Mouse (Mus musculus): ENCODE results near the gene Pax2. TPM values are rescaled to one million over a fixed set of nuclear protein-coding genes. Genes with fewer than 3 reads are reported as not detected.
A peak's percentile ranks its signal among the peaks of the same experiment; 100 is the strongest.

Gene Pax2
- total RNA-seq (2021) = not detected
- long read RNA-seq, experiment 1 = 0 reads
- long read RNA-seq, experiment 2 = 0 reads

DNA sequence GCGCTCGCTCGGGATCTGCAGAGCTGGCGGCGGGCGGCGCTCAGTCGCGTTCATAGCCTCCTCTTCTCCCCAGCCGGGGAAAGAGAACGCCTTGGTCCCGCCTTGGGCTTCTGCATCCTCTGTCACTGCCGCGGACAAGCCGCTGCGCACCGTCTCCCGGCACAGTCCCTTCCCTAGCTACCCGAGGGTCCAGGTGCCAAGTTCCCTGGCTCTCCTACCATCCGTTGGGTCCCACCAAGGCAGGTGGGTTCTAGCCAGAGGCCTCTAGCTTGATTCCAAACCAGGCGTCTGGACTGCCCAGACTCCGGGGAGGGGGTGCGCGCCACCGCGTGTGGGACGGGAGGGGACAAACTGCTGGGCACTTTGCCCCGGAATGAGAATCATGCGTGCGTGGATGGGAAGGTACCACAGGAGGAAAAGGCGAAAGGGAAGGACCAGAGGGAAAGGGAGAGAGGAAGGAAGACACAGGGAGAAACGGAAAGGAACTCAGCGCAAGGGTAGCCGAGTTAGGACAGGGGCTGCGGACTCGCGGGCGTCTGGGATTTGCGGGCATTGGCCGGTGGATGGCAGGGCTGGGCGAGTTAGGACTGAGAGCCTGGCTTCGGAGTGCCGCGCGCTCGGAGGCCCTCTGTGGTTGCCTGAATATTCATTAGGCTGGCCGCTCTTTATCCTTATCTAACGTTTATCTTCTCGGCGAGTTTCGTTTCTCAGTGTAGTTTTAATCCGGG lies at the start of gene Pax2:
Gene Pax2 (plus strand): TSS at position 353 of the 728 bp plus-strand sequence.
- intact Hi-C loops (cut with DNase I) = loop anchor here (2.0 to 10.0 kb wide), 3 partner anchors 74 to 173 kb away; no protein-coding TSS in a partner anchor
- no peak within 1 kb of the TSS for H3K27ac ChIP-seq
- peak; percentile 59 for DNase-seq
- no peak for TF ChIP-seq CTCF (IDR thresholded peaks at IDR 0.05)
- H3K4me3 ChIP-seq = peak within 1 kb of the TSS; percentile 71

DNA sequence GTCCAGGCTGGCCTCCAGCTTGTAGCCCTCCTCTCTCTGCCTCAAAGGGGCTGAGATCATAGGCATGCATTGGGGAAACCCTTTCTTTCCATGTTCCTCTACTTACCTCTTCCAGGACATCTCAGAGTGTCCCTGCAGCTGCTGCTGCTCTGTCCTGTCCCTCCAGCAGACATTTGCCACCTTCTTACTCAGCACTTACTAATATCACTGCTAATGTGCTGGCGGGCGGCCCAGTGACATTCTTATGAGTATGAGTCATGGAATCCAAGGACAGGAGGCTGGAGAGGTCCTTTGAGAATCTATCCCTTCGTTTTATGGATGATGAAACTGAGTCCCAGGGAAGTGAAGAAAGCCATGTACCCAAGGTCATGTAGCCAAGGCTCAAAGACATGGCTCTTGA lies 47.0 kb upstream of the Pax2 start:
- TF ChIP-seq CTCF (IDR thresholded peaks at IDR 0.05) = no peak
- H3K27ac ChIP-seq = no peak overlapping the region
- intact Hi-C loops (cut with DNase I) = no loop called here
- no peak for DNase-seq
- H3K4me3 ChIP-seq = no peak overlapping the region

DNA sequence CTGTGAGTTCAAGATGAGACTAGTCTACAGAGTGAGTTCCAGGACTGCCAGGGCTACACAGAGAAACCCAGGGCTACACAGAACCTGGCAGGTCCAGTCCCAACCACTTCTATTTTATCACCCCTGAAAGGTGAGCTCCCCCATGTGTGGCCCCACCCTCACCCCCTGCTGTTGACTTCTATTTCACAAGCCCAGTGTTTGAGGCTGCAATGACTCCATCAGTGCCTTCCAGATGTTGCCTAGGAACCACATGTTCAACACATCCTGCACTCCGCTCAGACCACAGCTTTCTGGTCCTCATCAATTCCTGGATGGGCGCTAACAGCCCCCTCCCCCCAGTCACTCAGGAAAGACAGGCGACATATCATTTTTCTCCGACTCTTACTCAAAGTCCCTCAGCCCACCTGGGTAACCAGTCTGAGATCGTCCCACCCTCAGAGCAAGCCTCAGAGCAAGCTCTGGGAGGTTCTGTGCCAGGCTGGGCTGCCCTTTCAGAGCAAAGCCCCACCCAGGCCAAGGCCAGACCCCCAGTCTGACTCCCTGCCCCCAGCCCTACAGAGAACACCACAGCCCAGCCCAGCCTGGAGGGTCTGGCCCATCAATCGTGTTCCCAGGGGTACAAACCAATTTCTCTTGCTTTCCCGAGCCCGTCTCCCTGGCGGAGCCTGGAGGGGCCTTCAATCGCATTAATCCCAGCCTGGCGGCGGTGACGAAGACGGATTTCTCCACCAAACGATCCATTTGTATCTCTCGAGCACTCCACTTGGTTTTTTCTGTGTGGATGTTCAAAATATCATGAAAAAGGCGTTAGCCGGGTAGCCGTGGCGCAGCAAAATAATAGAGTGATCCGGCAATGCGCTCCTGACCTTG lies 38.9 kb upstream of the Pax2 start:
- TF ChIP-seq CTCF (IDR thresholded peaks at IDR 0.05) = no peak
- intact Hi-C loops (cut with DNase I) = no loop called here

DNA sequence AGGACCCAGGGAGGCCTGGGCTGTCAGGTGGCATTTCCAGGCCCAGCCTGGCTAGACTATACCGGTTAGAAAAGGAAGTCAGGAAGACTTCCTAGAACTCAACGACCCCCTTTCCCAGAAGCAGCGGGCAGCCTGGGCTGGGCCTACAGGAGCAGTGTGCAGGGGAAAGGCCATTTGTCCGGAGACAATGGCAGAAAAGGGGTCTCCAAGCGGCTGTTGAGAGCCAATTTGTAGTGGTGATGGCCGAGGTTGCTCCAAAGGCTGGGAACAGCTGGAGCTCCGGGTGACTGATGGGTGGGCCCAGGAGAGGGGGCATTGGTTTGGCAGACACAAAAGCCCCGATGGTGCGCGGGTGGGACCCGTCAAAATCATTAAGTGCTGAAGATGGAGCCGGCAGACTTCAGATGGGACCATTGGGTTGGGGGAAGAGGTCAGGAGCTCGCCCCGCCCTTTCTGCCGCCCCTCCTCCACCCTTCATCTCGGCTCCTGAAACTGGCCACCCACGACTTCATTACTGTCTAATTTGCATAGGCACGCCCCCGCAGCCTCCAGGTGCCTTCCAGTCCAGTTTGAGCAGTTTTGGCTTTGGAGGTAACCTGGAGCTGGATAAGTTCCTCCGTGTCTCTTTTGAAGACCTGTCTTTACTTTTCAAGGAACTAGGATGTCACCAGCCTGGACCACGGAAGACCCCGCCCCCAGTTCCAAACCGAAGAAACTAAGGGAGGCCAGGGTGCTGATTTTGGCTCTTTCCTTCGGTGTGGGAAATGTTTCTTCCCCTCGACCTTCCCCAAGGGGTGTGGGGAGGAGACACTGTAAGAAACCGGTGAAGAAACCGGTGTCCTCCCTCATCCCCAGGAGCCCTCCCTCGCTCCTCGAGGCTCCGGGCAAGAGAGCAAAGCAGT lies 36.3 kb upstream of the Pax2 start:
- H3K27ac ChIP-seq = no peak overlapping the region
- intact Hi-C loops (cut with DNase I) = no loop called here
- peak overlapping the region; percentile 41 for H3K4me3 ChIP-seq
- DNase-seq = no peak
- no peak for TF ChIP-seq CTCF (IDR thresholded peaks at IDR 0.05)

More for the DNA sequence above, 38.9 kb upstream of the Pax2 start:
- no peak overlapping the region for H3K27ac ChIP-seq
- no peak overlapping the region for H3K4me3 ChIP-seq
- DNase-seq = no peak

- DNase-seq = no peak
- intact Hi-C loops (cut with DNase I) = no loop called here
- Histone ChIP-seq H3K4me3 (peak overlapping the region; percentile 41), H3K27ac (no peak overlapping the region)
- no peak for TF ChIP-seq CTCF (IDR thresholded peaks at IDR 0.05)
Measured at GRCm38 (mm10) chr19:44720194-44720521, 35.7 kb upstream of the Pax2 start.

DNA sequence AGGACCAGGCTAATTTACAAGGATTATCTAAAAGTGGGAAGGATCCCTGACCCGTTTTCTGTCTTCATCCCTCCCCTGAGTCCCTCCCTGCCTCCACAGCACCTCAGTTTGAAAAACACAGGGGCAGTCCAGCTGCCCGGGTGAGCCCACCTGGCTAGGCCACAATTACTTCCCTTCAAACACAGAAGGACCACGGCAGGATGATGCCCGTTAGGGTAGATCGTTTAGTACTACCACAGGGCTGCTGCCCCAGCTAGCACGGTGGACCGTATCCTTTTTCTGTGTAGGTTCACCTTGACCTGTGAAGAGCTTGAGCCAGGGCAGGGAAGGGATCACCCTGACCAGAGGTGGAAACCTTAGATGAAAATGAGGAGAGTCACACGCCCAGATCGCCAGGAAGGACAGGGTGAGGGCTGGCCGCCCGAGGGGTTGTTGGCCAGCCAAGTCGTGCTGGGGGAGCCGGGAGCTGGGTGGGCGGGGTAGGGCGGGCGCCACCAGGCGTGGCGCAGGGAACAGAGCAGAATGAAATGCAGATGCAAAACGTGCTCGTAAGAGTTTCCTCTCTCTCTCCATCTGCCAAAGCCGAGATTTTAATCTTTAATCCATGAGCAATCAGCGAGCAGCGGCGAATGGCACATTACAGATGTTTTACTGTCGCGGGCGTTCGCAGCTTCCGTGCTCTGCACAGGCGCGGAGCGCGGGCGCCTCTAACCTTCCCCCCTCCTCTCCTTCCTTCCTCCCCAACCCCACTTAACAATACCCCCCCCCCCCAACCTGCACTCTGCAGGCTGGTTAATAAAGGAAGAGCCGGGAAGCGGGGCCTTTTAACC lies 32.0 kb upstream of the Pax2 start:
- no peak for DNase-seq
- intact Hi-C loops (cut with DNase I) = no loop called here
- H3K27ac ChIP-seq = no peak overlapping the region
- no peak for TF ChIP-seq CTCF (IDR thresholded peaks at IDR 0.05)
- peak overlapping the region; percentile 55 for H3K4me3 ChIP-seq

- DNase-seq = peak; percentile 35
- intact Hi-C loops (cut with DNase I) = no loop called here
- Histone ChIP-seq H3K4me3 (peak overlapping the region; percentile 75), H3K27ac (peak overlapping the region; percentile 75)
- TF ChIP-seq CTCF (IDR thresholded peaks at IDR 0.05) = no peak
Measured at GRCm38 (mm10) chr19:44725951-44726791, 29.7 kb upstream of the Pax2 start.

DNA sequence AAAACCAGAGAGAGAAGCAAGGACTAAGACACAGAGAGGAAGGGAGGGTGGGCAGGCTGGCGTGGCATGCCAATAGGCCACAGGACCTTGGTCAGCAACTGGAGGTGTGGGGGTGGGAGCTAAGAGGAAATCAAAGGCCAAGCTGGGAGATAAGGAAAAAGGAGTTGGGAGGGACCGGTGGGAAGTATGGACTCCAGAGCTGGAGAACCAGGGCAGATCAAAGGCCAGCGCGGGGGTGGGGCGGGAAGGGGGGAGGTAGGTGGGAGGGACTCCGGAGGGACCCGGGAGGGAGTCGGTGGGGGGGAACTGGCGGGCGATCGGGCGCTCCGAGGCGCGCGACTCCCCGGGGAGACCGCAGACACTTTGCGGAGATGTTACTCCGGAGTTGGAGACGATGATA lies 21.7 kb upstream of the Pax2 start:
- intact Hi-C loops (cut with DNase I) = no loop called here
- no peak for DNase-seq
- 0 out of 2 replicates have a peak overlapping the region, but pooled peaks have one; percentile 34 for H3K4me3 ChIP-seq
- no peak overlapping the region for H3K27ac ChIP-seq
- no peak for TF ChIP-seq CTCF (IDR thresholded peaks at IDR 0.05)

DNA sequence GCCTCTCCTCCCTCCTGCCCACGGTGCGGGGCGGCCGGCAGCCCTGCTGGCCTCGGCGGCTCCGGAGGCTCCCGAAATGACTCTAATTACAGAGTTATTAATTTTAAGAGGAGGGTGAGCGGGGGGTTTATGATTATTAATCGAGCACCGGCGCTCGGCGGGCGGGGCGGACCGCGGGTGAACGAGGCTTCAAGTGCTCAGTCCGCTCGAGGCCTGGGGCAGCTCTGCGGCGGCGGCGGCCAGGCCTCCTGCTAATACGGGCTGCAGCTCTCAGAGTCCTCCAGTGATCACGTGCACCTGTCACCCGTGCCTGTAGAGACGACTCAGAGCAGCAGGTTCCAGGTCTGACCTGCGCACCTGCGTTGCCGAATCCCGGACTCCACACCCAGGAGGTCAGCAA lies 21.2 kb upstream of the Pax2 start:
- Histone ChIP-seq H3K4me3 (peak overlapping the region; percentile 34; the same call in 1 of the 2 replicates), H3K27ac (no peak overlapping the region)
- DNase-seq = no peak
- intact Hi-C loops (cut with DNase I) = no loop called here
- TF ChIP-seq CTCF (IDR thresholded peaks at IDR 0.05) = no peak

DNA sequence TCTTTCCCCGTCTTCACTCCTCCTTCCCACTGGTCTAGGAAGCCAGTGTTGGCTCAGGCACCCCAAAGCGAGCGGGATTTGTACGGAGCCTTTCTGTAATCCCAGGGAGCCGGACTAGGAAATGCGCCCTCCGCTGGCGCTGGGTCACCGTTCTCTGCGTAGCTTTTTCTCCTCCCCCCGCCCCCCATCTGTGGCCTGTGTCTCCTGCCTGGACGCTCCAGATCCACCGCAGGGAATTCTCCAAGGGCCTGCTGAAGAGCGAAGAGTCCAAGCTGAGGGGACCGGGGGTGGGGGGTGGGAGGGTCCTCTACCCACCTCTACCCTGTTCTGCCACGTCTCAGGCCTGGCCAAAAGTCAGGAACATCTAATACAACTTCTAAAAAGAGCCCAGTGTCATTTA lies 15.5 kb upstream of the Pax2 start:
- no peak for DNase-seq
- intact Hi-C loops (cut with DNase I) = no loop called here
- peak overlapping the region; percentile 30 for H3K4me3 ChIP-seq
- H3K27ac ChIP-seq = no peak overlapping the region
- peak; percentile 28; the same call in 1 of the 2 replicates for TF ChIP-seq CTCF (IDR thresholded peaks at IDR 0.05)
